Mouse (Mus musculus): Measurements from ENCODE around the gene Sfpq. TPM values are rescaled to one million over a fixed set of nuclear protein-coding genes. Genes with fewer than 3 reads are reported as not detected.
"Not testable (repeated sequence)": the region's sequence is repeated elsewhere in the genome, so short reads cannot be mapped to it uniquely, and the experiment has no call there.

Sfpq gene
- polyA plus RNA-seq, 1 experiment from 2014 or later: 98.1 TPM

DNA sequence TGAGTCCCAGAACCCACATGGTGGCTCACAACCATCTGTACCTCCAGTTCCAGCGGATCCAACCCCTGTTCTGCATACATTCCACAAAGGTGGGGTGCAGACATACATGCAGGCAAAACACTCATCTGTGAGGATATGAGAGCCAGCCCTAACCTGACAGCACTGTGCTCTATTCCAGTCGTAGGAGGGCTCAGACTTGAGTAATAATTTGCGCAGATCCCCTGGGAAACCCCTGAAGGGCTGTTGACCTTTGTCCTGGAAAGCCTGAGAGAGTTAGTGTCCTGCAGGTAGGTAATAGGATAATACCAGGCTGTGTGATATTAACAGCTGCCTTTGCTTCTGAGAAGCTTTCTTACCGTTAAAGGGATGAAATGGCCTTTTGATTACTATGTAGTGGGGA, 32.6 kb upstream of the Sfpq start:
- 66% methylated on average over 4 of the region's 4 CpGs for WGBS

DNA sequence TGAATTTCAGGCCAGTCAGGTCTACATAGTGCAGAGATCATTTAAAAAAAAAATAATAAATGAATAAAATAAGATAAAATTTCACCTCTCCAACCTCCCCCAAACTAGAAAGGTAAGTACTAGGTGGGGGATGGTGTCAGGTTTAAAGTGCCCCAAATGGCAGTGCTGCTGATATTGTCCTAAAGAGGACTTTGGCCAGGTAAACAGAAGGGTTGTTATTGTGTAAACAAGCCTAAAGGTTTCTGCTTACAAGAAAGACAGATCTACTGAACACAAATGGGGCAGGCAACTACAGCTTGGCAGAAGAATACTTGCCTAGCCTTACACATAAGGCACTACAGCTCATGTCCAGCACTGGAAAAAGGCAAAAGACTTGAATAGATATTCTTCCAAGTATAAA, 30.6 kb upstream of the Sfpq start:
- no peak for TF ChIP-seq CTCF (IDR thresholded peaks at IDR 0.05; ENCODE audit: low read depth)

More for the DNA sequence above, 32.6 kb upstream of the Sfpq start:
- DNase-seq (ENCODE audit: low spot score): no peak
- Histone ChIP-seq H3K27ac (no peak overlapping the region), H3K9me3 (replicated peaks; ENCODE audit: low read length) (no peaks in the 10 kb centered on the region), H3K36me3 (ENCODE audit: insufficient read depth, low read length) (no peaks in the 10 kb centered on the region), H3K27me3 (ENCODE audit: insufficient read depth, low read length) (no peaks in the 10 kb centered on the region), H3K4me3 (replicated peaks; ENCODE audit: low read depth, low read length) (no peak overlapping the region), H3K4me2 (ENCODE audit: low read length) (no peak overlapping the region), H3K4me1 (replicated peaks; ENCODE audit: insufficient read depth, low read length) (no peaks in the 10 kb centered on the region), H3K9ac (ENCODE audit: low read depth, low read length) (no peak overlapping the region)
- TF ChIP-seq CTCF (IDR thresholded peaks at IDR 0.05; ENCODE audit: low read depth): no peak
- ATAC-seq (replicated peaks; ENCODE audit: low FRiP score, low read depth): no peak

DNA sequence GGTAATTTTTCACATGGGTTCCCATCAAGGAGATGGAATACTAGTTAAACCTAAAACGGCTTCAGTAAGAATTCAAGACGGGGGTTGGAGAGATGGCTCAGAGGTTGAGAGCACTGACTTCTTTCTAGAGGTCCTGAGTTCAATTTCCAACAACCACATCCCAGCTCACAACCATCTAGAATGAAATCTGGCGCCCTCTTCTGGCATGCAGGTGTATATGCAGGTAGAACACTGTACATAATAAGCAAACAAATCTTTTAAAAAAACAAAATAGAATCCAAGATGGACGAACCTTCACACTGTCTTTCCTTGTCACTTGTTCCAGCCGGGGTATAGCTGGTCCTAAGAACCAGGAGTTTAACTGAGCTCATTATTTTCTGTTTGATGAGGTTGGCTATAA, 28.8 kb upstream of the Sfpq start:
- Histone ChIP-seq H3K9me3 (replicated peaks; ENCODE audit: low read length) (no peaks in the 10 kb centered on the region), H3K27me3 (ENCODE audit: insufficient read depth, low read length) (no peaks in the 10 kb centered on the region), H3K9ac (ENCODE audit: low read depth, low read length) (no peak overlapping the region), H3K4me3 (replicated peaks; ENCODE audit: low read depth, low read length) (no peak overlapping the region), H3K36me3 (ENCODE audit: insufficient read depth, low read length) (no peaks in the 10 kb centered on the region), H3K4me1 (replicated peaks; ENCODE audit: insufficient read depth, low read length) (no peaks in the 10 kb centered on the region), H3K27ac (no peak overlapping the region), H3K4me2 (ENCODE audit: low read length) (no peak overlapping the region)
- 71% methylated on average over 5 of the region's 5 CpGs for WGBS
- DNase-seq (ENCODE audit: low spot score) (no peak), ATAC-seq (replicated peaks; ENCODE audit: low FRiP score, low read depth) (no peak)
- peak; percentile 54 for TF ChIP-seq CTCF (IDR thresholded peaks at IDR 0.05; ENCODE audit: low read depth)

More for the DNA sequence above, 30.6 kb upstream of the Sfpq start:
- no peaks in the 10 kb centered on the region for H3K27me3 ChIP-seq (ENCODE audit: insufficient read depth, low read length)
- H3K9ac ChIP-seq (ENCODE audit: low read depth, low read length): no peak overlapping the region
- no peaks in the 10 kb centered on the region for H3K9me3 ChIP-seq (replicated peaks; ENCODE audit: low read length)
- H3K27ac ChIP-seq: no peak overlapping the region
- no peaks in the 10 kb centered on the region for H3K4me1 ChIP-seq (replicated peaks; ENCODE audit: insufficient read depth, low read length)
- ATAC-seq (replicated peaks; ENCODE audit: low FRiP score, low read depth) (no peak), DNase-seq (ENCODE audit: low spot score) (no peak)
- H3K4me3 ChIP-seq (replicated peaks; ENCODE audit: low read depth, low read length): no peak overlapping the region
- H3K4me2 ChIP-seq (ENCODE audit: low read length): no peak overlapping the region
- H3K36me3 ChIP-seq (ENCODE audit: insufficient read depth, low read length): no peaks in the 10 kb centered on the region

DNA sequence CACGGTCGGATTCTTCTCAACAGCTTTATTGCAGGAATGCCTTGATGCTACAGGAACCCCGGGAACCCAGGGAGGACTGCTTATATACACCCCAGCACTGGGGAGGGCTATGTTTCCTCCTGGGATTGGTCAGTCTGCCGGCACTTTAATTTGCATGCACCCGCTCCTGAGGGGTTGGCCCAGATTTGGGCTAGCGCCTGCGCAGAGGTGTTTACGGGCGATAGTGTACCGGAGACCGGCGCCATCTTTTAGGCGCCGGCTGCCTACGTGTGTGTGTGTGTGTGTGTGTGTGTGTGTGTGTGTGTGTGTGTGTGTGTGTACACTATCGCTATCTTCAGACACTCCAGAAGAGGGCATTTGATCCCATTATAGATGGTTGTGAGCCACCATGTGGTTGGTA, 21.8 kb upstream of the Sfpq start:
- H3K4me3 ChIP-seq (replicated peaks; ENCODE audit: low read depth, low read length); DNase-seq (ENCODE audit: low spot score); ATAC-seq (replicated peaks; ENCODE audit: low FRiP score, low read depth); H3K9ac ChIP-seq (ENCODE audit: low read depth, low read length); H3K27me3 ChIP-seq (ENCODE audit: insufficient read depth, low read length); H3K4me1 ChIP-seq (replicated peaks; ENCODE audit: insufficient read depth, low read length); H3K36me3 ChIP-seq (ENCODE audit: insufficient read depth, low read length); H3K27ac ChIP-seq; H3K9me3 ChIP-seq (replicated peaks; ENCODE audit: low read length); H3K4me2 ChIP-seq (ENCODE audit: low read length): not testable (repeated sequence)
- 96% methylated on average over 16 of the region's 16 CpGs for WGBS

DNA sequence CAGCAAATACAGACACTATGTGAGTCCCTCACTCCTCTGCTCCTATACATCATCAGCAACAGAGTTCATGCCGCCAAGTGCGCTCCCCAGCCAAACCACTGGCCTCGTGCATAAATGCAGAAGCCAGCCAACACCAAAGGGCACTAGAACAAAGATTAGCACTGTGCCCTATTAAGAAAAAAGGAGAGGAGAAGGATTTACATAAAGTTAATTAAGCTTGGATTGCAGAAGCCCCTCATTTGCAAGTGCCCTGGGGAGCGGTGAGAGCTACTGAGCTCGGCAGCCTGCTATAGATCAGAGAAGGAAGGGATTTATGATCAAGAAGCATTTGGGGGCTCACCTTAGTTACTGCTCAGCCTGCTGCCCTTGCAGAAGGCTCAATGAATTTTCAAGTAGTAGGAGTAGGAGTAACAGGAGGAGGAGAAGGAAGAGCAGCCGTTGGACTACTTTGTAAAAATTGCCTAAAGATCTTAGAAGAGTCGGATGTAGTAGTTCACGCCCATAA, 20.5 kb upstream of the Sfpq start:
- H3K9me3 ChIP-seq (replicated peaks; ENCODE audit: low read length): no peaks in the 10 kb centered on the region
- H3K4me2 ChIP-seq (ENCODE audit: low read length): no peak overlapping the region
- 0 out of 2 replicates have a peak, but pooled peaks cover 3% of the 10 kb centered on the region for H3K4me1 ChIP-seq (replicated peaks; ENCODE audit: insufficient read depth, low read length)
- TF ChIP-seq CTCF (IDR thresholded peaks at IDR 0.05; ENCODE audit: low read depth): no peak
- no peaks in the 10 kb centered on the region for H3K36me3 ChIP-seq (ENCODE audit: insufficient read depth, low read length)
- H3K27ac ChIP-seq: no peak overlapping the region
- WGBS: 30% methylated on average over 8 of the region's 8 CpGs
- H3K9ac ChIP-seq (ENCODE audit: low read depth, low read length): no peak overlapping the region
- DNase-seq (ENCODE audit: low spot score): no peak
- H3K4me3 ChIP-seq (replicated peaks; ENCODE audit: low read depth, low read length): no peak overlapping the region
- no peaks in the 10 kb centered on the region for H3K27me3 ChIP-seq (ENCODE audit: insufficient read depth, low read length)
- no peak for ATAC-seq (replicated peaks; ENCODE audit: low FRiP score, low read depth)

DNA sequence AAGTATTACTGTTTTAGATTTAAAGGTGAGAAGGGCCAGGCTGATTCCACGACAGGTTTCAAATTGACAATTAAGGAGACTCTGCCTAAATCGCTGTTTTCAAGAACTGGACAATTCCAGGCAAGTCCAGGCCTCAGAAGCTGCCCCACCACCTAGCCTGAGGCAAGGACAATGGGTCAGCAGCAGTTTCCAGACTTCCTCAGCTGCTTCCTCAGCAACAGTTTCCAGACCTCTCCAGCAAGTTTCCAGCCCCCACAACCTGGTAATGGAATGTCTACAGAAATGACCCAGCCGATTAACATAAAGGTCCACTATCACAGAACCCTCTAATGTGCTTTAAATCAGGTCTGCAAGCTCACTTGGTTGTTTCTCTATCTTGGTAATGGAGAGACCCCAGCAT, 16.7 kb upstream of the Sfpq start:
- H3K4me3 ChIP-seq (replicated peaks; ENCODE audit: low read depth, low read length): no peak overlapping the region
- H3K4me1 ChIP-seq (replicated peaks; ENCODE audit: insufficient read depth, low read length): 0 out of 2 replicates have a peak, but pooled peaks cover 3% of the 10 kb centered on the region
- TF ChIP-seq CTCF (IDR thresholded peaks at IDR 0.05; ENCODE audit: low read depth): no peak
- no peak overlapping the region for H3K9ac ChIP-seq (ENCODE audit: low read depth, low read length)
- H3K27me3 ChIP-seq (ENCODE audit: insufficient read depth, low read length): no peaks in the 10 kb centered on the region
- H3K36me3 ChIP-seq (ENCODE audit: insufficient read depth, low read length): no peaks in the 10 kb centered on the region
- no peaks in the 10 kb centered on the region for H3K9me3 ChIP-seq (replicated peaks; ENCODE audit: low read length)
- ATAC-seq (replicated peaks; ENCODE audit: low FRiP score, low read depth) (no peak), DNase-seq (ENCODE audit: low spot score) (no peak)
- WGBS: 84% methylated on average over 3 of the region's 3 CpGs
- no peak overlapping the region for H3K4me2 ChIP-seq (ENCODE audit: low read length)
- H3K27ac ChIP-seq: no peak overlapping the region

Measured in kidney, postnatal 0 days (tissue).